Mouse (Mus musculus) hematopoietic stem cell, adult 5-6 weeks (primary cell): ENCODE results near the gene Eif4b. TPM values are rescaled to one million over a fixed set of nuclear protein-coding genes. Genes with fewer than 3 reads are reported as not detected.

Source experiments
- ATAC-seq, 2 experiments: fragments of 125-278 bp in 1 of 2; replicated peaks in 1 of 2; 2 replicates each; pipeline ENCODE4 v1.8.0; 2016 to 2017; ENCODE audit warnings: inconsistent platforms in 2 of 2, mild to moderate bottlenecking in 2 of 2, moderate number of reproducible peaks in 2 of 2, low read depth in 1 of 2, moderate TSS enrichment in 1 of 2; ENCODE audit not compliant: low FRiP score in 2 of 2, poor library complexity in 2 of 2, severe bottlenecking in 2 of 2, insufficient read depth in 1 of 2, low TSS enrichment in 1 of 2
- total RNA-seq: library from RNA; stranded (forward); fragments of 172-1452, 232-1000 nt; gene quantifications from 2 replicates; pipeline ENCODE4 v1.2.3, GENCODE M21; 2017

Gene Eif4b
- 451 and 486 TPM in 2 replicates for total RNA-seq

DNA sequence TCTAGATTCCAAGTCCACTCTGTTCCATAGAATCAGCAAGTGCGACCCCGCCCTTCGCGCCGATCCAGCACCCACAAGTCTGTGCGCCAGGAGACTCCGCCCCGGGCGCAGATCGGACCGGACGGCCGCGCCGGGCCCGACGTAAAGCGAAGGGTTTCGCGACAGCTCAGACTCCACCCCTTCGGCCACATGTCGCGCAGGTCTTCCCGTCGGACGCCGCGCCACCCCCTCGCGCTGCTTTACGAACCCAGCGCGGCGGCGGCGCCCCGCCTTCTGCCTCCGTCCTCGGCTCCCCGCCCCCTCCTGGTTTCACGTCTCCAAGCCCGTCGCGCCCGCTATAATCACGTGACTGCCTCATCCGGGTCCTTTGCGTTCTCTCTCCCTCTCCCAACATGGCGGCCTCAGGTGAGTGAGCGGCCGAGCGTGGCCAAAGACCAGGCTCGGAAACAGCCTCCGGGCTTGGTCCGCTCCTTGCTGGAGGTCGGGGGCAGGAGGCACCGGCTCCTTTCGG lies at the start of gene Eif4b:
Gene Eif4b (plus strand): TSS at position 215 of the 511 bp plus-strand sequence.
- ATAC-seq, result peak; percentile 90 to 94

DNA sequence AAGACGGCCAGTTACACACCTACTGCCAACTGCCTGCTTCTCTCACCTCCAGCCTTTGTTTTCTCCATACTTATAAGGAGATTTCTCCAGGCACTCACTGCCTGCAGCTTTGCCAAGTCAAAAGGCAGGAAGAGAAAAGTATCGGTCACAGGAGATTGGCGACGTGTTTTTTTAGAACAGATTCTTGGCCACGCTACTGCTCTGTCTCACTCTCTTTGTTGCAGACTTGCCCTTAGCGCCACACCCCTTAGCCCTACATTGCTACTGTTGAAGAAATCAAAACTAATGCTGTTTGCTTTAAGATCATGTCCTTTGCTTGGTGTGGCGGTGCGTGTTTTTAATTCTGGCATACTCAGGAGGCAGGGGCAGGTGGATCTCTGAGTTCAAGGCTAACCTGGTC lies 49.7 kb upstream of the Eif4b start:
- ATAC-seq, result no peak

DNA sequence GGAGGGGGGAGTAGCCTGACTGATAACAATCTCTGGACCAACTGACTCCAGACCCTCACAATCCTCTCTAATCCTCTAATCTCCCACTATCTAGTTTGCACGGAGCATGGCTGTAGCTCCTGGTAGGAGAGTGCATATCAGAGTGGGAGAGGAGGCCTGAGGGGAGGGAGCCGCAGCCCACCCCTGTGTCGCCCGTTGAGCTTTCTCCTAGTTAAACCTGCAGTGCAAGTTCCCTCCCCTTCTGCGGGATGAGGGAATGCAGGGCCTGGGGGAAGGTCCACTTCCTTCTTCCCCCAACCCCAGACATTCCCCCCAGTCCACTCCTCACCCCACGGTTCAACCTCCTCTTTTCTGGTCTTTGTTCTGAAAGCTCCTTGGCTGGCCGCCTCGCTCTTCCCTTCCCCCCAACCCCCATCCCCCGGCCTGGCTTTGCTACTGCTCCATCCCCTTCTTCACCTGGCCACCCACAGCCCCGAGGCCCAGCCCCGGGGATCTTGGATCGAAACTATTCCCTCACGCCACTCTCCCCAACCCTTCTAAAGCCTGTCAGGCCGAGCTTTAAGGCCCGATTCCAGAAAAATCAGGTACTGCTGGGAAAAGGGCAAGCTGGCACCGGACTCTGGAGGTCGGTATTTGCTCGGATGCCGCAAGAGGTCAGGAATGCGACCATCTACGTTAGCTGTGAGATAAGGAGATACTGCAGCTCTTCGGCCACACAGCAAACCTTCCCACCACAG lies 48.3 kb upstream of the Eif4b start:
- peak in 1 of 2 experiments; percentile 16; a peak in 1 of 4 replicates for ATAC-seq

DNA sequence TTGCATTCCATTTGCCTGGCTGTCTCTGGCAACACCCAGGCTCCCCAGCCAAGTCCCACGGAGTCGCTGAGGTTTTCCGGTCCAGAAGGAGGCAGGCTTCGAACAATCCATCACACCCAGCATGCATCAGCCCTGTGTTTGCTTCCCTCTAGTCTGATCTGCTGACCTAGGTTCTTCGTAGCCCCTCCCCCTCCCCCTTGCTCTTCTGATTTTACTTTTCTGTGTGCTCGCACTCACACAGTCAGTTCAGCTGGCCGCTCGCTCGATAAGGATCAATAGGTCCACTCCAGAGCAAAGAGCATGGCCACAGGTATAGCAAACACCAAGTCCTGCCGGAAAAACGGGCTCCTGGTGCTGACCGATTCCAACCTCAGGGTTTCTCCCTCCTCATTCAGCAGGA lies 47.1 kb upstream of the Eif4b start:
- peak in 1 of 2 experiments; percentile 65; a peak in 1 of 4 replicates for ATAC-seq

DNA sequence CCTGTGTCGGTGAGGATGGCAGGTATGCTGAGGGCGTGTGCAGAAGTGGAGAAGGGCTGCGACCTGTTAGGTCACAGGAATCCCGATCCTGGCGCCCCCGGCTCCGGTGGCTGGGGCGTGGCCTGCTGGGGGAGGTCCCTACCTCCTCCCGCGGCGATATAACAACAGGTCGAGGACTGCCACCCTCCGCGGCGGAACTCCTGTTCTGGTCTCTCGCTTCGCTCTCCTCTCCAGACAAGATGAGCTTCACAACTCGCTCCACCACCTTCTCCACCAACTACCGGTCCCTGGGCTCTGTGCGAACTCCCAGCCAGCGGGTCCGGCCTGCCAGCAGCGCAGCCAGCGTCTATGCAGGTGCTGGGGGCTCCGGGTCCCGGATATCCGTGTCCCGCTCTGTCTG lies 45.5 kb upstream of the Eif4b start, which contains the start of gene Krt18:
Gene Krt18 (plus strand): TSS at position 141 of the 400 bp plus-strand sequence.
- peak; percentile 60 to 70 for ATAC-seq

DNA sequence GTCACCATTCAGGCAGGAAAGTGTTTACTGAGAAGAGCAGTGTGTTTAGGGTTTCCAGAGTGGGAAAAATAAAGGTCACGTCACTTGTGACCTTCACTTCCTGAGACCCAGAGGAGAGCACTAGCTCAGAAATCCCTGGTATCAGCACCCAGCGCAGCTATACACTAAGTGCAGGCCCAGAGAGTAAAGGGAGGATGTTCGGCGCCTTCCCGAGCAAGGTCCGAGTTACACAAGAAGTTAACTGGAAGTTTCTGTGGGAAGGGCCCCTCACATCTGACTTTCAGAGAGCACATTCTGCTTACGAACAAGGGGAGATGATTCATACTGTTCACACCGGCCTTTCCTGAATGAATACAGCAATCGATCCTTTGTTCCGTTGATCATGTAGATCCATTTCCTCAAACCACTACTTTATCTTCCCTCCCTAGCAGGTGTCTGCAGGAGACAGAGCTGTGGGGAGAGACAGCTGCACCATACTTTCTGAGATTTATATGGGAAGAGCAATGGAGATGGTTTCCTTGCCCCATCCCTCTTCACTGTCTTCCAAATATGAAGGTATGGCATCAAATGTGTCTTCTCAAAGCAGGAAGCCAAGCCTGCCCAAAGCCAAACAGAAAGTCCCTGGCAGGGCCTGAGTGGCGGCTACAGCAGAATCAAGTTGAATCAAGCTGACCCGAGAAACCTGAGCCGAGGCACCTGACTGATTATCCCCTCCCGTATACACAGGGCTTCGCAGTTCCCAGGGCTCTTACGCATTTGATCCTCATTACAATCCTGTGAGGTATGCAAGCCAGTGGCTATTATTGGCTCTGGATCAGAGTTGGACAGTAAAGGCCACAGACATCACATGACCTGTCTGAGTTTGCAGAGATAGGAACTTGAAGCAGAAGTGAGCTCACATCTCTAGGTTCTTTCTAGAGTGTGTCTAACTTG lies 39.2 kb upstream of the Eif4b start:
- ATAC-seq, result no peak

DNA sequence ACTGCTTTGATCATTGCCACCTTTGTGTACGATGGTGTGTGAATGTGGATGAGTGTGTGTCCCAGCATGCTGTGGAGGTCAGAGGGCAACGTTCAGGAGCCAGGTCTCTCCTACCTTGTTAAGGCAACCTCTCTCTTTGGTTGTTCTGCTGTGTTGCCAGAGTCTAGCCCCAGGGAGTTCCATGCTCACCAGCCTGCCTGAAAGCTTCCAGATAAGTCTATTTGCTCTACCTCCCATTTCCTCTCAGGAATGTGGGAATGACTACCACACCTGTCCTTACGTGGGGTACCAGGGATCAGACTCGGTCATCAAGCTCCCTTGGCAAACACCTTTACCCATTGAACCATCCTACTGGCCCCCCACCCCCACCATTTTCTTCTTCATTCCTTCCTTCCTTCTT lies 33.3 kb upstream of the Eif4b start:
- ATAC-seq, result no peak

DNA sequence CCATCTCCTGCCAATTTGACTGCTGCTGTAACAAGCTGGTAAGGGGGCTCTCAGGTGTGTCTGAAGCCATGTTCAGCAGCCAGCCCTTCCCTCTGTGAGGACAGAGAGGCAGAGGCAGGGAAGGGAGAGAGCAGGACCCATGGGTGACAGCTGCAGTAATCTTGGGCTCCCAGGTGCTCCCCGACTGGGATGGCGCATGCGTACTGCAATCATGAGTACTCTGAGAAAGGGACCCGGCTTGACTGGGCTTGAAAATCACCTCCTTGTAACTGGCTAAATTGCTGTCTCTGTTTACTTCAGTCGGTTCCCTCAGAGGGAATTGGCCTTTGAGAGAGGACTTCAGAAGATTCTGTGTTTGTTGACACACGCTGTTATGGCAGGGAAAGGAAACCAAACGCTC lies 31.6 kb upstream of the Eif4b start:
- ATAC-seq, result no peak

DNA sequence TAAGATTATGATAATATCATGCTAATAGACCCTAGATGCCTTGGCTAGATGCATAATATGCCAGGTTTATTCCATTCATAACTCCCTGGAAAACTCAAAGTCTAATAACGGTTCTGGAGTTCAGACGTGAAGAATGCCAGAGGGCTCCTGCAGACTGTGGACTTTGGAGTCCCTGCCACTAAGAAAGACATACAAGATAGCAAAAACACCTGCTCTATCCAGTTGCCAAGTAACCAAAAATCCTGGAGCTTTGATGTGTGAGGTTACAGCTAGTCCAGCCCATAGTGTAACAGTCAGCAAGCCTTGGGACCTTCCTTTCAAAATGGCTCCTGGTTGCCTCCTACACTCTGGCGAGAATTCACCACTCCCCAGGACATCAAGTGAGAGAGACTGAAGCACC lies 28.8 kb upstream of the Eif4b start:
- ATAC-seq, result no peak

DNA sequence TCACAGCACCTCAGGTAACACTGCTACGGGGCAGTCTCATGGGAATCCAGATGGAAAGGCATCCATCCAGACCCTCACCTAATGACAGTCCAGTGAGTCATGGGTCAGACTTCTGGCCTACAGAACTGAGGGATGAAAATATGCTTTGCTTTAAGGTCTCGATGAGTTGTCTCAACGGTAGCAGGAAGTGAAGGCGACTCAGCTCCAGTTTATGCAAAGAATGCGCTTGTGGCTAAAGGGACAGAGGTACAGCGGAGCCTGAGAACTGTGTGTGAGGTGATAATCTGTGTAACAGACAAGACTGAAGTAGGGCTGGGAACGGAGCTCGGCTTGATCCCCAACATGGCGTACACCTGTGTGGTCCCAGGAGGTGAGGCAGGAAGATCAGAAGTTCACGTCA lies 27.9 kb upstream of the Eif4b start:
- no peak for ATAC-seq

DNA sequence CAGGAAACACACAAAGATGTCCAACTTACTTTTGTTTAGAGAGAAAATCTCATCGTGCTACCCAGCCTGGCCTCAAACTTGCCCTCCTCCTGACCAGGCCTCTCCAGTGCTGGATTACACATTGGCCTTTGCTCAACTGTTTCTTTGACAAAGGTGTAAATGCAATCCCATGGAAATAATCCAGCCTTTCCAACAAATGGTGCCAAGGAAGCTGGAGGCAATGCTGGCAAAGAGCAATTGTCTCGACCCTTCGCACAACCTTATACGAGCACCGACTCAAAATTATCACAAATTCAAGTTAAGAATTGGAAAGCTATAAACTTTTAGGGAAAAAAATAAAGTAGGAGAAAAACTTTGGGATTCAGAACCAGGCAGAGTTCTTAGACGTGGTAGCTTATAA lies 25.6 kb upstream of the Eif4b start:
- no peak for ATAC-seq

DNA sequence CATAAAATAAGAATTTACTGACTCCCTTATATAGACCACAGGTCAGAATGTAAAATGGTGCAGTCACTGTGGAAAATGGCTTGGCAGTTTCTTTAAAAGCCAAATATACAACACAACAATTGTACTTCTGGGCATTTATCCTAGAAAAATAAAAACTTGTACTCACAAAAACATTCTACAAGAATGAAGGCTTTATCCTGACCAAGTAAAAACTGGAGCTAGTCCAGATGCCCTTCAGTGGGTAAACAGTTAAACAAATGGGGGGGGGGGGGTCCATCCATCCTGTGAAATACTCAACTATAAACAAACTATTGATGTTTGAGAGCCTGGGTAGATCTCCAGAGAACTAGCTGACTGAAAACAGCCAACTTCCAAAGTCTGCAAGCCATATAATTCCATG lies 23.7 kb upstream of the Eif4b start:
- ATAC-seq, result no peak

DNA sequence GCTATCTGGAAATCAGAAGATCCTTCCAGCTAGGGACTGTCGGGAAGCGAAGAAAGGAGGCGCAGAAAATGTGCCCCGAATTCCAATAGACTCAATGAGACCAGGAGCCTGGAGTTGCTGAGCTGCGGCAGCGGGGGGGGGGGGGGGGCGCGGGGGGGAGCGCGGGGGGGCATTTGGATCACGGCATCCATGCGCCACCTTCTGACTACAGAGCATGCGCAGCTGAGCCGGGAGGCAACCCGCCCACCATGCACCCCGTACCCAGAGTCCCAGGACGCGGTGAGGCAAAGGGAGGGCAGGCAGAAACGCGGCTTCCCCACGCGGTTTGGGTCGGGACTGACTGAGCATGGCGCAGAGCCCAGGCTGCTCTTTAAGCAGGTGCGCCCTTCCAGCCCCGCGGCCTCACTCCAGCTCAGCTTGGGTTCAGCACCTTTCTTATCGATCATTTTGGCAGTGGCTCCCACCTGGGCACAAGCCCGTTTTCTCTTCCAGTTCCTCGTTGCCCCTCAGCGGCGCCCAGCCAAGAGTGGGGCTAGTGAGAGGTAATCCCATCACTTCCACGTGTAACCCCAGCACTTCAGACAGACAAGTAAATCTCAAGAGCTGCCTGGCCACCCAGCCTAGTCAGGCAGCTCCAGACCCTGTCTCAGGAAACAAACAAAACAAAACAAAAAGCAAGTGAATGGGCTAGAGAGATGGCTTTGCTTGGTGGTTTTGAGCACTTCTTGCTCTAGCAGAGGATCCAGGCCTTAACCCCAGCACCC lies 21.5 kb upstream of the Eif4b start:
- peak; percentile 81 to 82 for ATAC-seq

DNA sequence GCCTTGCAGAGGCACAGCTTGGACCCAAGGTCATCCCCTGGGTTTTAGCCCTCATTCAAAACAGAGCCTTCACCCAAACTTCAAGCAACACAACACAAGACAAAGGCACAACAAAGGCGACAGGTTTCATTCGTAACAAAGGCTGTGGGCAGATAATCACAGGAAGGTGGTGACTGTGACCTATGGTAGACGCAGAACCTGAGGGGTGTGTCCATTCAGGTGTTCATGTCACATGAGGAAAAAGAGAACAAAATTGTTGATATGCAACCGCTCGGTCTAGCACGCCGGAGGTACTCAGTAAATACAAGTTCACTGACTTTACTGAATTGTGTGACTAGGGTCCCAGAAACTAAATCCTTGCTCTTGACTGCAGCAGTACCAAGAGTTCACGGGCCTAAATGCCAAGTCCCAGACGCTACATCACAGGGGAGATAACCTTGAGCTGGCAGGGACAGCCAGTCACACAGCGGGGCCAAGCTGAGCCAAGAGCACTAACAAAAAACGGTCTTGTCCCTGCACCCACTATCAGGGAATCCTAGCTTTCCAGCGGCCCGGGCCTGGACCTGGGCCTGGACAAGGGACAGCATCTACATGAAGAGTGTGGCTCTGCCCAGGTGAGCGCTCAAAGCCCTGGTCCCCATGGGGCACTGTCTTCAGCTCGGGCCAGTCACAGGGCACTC lies 16.9 kb upstream of the Eif4b start:
- no peak for ATAC-seq

DNA sequence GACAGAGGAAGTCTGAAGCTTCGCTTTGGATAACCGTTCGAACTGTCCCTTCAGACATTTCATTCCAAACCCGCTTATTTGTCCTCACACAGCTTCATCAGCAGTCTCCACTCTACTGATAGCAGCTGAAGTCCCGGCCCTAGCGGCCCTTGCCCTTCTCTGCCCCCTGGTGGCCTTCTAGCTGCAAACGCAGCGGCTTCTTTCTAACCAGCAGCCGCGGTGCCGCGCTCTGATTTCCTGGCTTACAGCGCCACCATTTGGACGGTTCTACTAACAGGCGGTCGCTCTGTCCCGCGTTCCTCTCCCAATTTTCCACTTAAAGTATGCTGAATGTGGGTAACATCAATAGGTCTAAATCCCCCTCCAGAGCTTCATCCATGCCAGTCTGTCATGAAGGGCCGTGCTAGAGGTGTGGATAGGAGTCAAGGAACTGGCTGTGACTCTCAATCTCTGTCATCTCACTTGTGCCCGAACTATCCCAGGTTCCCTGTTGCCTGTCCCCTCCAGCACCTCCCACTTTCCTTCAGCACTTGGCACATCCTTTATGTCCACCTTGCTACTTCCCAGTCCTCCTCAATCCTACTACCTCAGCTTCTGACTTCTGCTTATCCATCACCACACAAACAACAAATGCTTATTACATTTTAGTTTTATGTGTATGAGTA lies 7.8 kb upstream of the Eif4b start:
- ATAC-seq, result peak; percentile 96 to 97
